Mouse (Mus musculus): ENCODE measurements around the gene Rae1. TPM values are rescaled to one million over a fixed set of nuclear protein-coding genes. Genes with fewer than 3 reads are reported as not detected.

Rae1 gene
- total RNA-seq, 2 experiments from 2014 or later = 55.8 to 61.1 TPM

GRCm38 (mm10) chr2:172973806-172974565 is 25.9 kb upstream of the Rae1 start:
- DNase-seq (ENCODE audit: extremely low spot score in 1 of 2, low spot score in 2 of 2) = no peak
- intact Hi-C loops (cut with DNase I) = no loop called here
- no peak for TF ChIP-seq CTCF (IDR thresholded peaks at IDR 0.05)
- Histone ChIP-seq H3K27ac (no peak overlapping the region), H3K4me3 (no peak overlapping the region)

GRCm38 (mm10) chr2:172974701-172975100 is 25.2 kb upstream of the Rae1 start:
- Histone ChIP-seq H3K27ac (no peak overlapping the region), H3K4me3 (no peak overlapping the region)
- intact Hi-C loops (cut with DNase I) = no loop called here
- TF ChIP-seq CTCF (IDR thresholded peaks at IDR 0.05) = no peak
- no peak for DNase-seq (ENCODE audit: extremely low spot score in 1 of 2, low spot score in 2 of 2)

- intact Hi-C loops (cut with DNase I) = no loop called here
- H3K4me3 ChIP-seq = no peak overlapping the region
- no peak for TF ChIP-seq CTCF (IDR thresholded peaks at IDR 0.05)
- DNase-seq (ENCODE audit: extremely low spot score in 1 of 2, low spot score in 2 of 2) = no peak
- H3K27ac ChIP-seq = no peak overlapping the region
These were observed 24.8 kb upstream of the Rae1 start for GRCm38 (mm10) chr2:172975159-172975558.

GRCm38 (mm10) chr2:172976661-172977238 is 23.2 kb upstream of the Rae1 start:
- no peak for TF ChIP-seq CTCF (IDR thresholded peaks at IDR 0.05)
- Histone ChIP-seq H3K4me3 (no peak overlapping the region), H3K27ac (no peak overlapping the region)
- no peak for DNase-seq (ENCODE audit: extremely low spot score in 1 of 2, low spot score in 2 of 2)
- intact Hi-C loops (cut with DNase I) = no loop called here

- TF ChIP-seq CTCF (IDR thresholded peaks at IDR 0.05) = no peak
- H3K27ac ChIP-seq = no peak within 1 kb of the TSS
- DNase-seq (ENCODE audit: extremely low spot score in 1 of 2, low spot score in 2 of 2) = peak in 1 of 2 experiments; percentile 17
- no peak within 1 kb of the TSS for H3K4me3 ChIP-seq
- intact Hi-C loops (cut with DNase I) = no loop called here
These were observed 22.3 kb upstream of the Rae1 start, which contains the start of gene Spo11 for GRCm38 (mm10) chr2:172977409-172978130. Spo11 (plus strand) TSS chr2:172977700.

GRCm38 (mm10) chr2:172978131-172978633 is 21.7 kb upstream of the Rae1 start:
- no peak for TF ChIP-seq CTCF (IDR thresholded peaks at IDR 0.05)
- intact Hi-C loops (cut with DNase I) = no loop called here
- H3K27ac ChIP-seq = no peak overlapping the region
- no peak overlapping the region for H3K4me3 ChIP-seq
- no peak for DNase-seq (ENCODE audit: extremely low spot score in 1 of 2, low spot score in 2 of 2)

- Histone ChIP-seq H3K27ac (no peak overlapping the region), H3K4me3 (no peak overlapping the region)
- no peak for DNase-seq (ENCODE audit: extremely low spot score in 1 of 2, low spot score in 2 of 2)
- TF ChIP-seq CTCF (IDR thresholded peaks at IDR 0.05) = no peak; the same call in 1 of the 2 replicates
- intact Hi-C loops (cut with DNase I) = no loop called here
These were observed 20.1 kb upstream of the Rae1 start for GRCm38 (mm10) chr2:172979666-172980345.

- peak; percentile 50 for TF ChIP-seq CTCF (IDR thresholded peaks at IDR 0.05)
- Histone ChIP-seq H3K27ac (no peak overlapping the region), H3K4me3 (no peak overlapping the region)
- no peak for DNase-seq (ENCODE audit: extremely low spot score in 1 of 2, low spot score in 2 of 2)
- intact Hi-C loops (cut with DNase I) = no loop called here
These were observed 16.9 kb upstream of the Rae1 start for GRCm38 (mm10) chr2:172982776-172983561.

- TF ChIP-seq CTCF (IDR thresholded peaks at IDR 0.05) = no peak
- Histone ChIP-seq H3K27ac (no peak overlapping the region), H3K4me3 (no peak overlapping the region)
- DNase-seq (ENCODE audit: extremely low spot score in 1 of 2, low spot score in 2 of 2) = no peak
- intact Hi-C loops (cut with DNase I) = no loop called here
These were observed 9.8 kb upstream of the Rae1 start for GRCm38 (mm10) chr2:172990161-172990560.

- intact Hi-C loops (cut with DNase I) = loop anchor here (1.0 to 2.0 kb wide), 2 partner anchors 165 to 517 kb away; no protein-coding TSS in a partner anchor
- H3K27ac ChIP-seq = no peak overlapping the region
- TF ChIP-seq CTCF (IDR thresholded peaks at IDR 0.05) = peak; percentile 89
- DNase-seq (ENCODE audit: extremely low spot score in 1 of 2, low spot score in 2 of 2) = peak; percentile 73 to 82
- H3K4me3 ChIP-seq = no peak overlapping the region
These were observed 3.7 kb upstream of the Rae1 start for GRCm38 (mm10) chr2:172996207-172996606.

GRCm38 (mm10) chr2:172997748-172998147 is 2.2 kb upstream of the Rae1 start:
- Histone ChIP-seq H3K4me3 (no peak overlapping the region), H3K27ac (no peak overlapping the region)
- intact Hi-C loops (cut with DNase I) = loop anchor here (1.0 to 2.0 kb wide), 2 partner anchors 92 to 519 kb away; no protein-coding TSS in a partner anchor
- no peak for DNase-seq (ENCODE audit: extremely low spot score in 1 of 2, low spot score in 2 of 2)
- TF ChIP-seq CTCF (IDR thresholded peaks at IDR 0.05) = no peak
